Mouse (Mus musculus) ES-CJ7 (cell line): ENCODE results near the gene Lax1.

Source experiments
- DNase-seq: peaks from one replicate; pipeline ENCODE4 v3.0.0; 2011; ENCODE audit warnings: low read depth, low spot score

The Lax1 gene

DNA sequence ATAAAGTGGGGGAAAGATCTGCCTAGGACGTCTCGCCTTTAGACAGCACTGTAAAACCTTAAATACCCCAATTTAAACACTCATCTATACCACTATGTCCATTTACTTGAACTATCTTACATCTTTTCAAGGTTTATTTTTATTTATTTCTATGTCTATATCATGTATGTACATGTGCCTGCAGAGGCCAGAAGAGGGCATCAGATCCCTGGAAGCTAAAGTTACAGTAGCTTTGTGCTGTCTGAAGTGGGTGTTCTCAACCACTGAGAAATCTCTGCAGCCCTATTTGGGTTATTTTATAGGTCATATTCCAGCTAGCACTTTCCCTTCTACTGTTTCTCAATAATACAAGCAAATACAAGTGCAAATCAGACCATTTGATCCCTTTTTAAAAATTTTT is 57.7 kb downstream of the Lax1 start:
- no peak for DNase-seq
